Mouse (Mus musculus): ENCODE measurements at regions not wholly inside any gene's neighbourhood (a gene's known extent, or its start where the extent isn't known, plus 50 kb on each side); places are given as distances from the start of the nearest gene placed in this dataset. TPM values are rescaled to one million over a fixed set of nuclear protein-coding genes. Genes with fewer than 3 reads are reported as not detected.

GRCm38 (mm10) chr8:44529696-44530095 is 405.6 kb upstream of the Fat1 start:
- Histone ChIP-seq H3K27me3 (replicated peaks) (no peaks in the 10 kb centered on the region), H3K4me1 (no peaks in the 10 kb centered on the region), H3K36me3 (no peaks in the 10 kb centered on the region), H3K4me2 (no peak overlapping the region), H3K4me3 (replicated peaks) (no peak overlapping the region), H3K9me3 (no peaks in the 10 kb centered on the region), H3K9ac (no peak overlapping the region), H3K27ac (no peak overlapping the region)
- 67% methylated on average over 1 of the region's 1 CpGs for WGBS
- no peak for ATAC-seq (ENCODE audit: insufficient read depth, low FRiP score, low read depth)

GRCm38 (mm10) chr8:44548885-44549284 is 386.4 kb upstream of the Fat1 start:
- Histone ChIP-seq H3K4me1 (no peaks in the 10 kb centered on the region), H3K27ac (no peak overlapping the region), H3K4me3 (replicated peaks) (no peak overlapping the region), H3K4me2 (no peak overlapping the region), H3K27me3 (replicated peaks) (no peaks in the 10 kb centered on the region), H3K36me3 (no peaks in the 10 kb centered on the region), H3K9me3 (no peaks in the 10 kb centered on the region), H3K9ac (no peak overlapping the region)
- ATAC-seq (ENCODE audit: insufficient read depth, low FRiP score, low read depth) = no peak
- 58% methylated on average over 3 of the region's 3 CpGs for WGBS

GRCm38 (mm10) chr8:44559161-44559560 is 376.1 kb upstream of the Fat1 start:
- no peaks in the 10 kb centered on the region for H3K27me3 ChIP-seq (replicated peaks)
- no peaks in the 10 kb centered on the region for H3K9me3 ChIP-seq
- no peak overlapping the region for H3K4me2 ChIP-seq
- H3K9ac ChIP-seq = no peak overlapping the region
- no peaks in the 10 kb centered on the region for H3K36me3 ChIP-seq
- H3K4me3 ChIP-seq (replicated peaks) = no peak overlapping the region
- H3K4me1 ChIP-seq = no peaks in the 10 kb centered on the region
- H3K27ac ChIP-seq = no peak overlapping the region
- 86% methylated on average over 9 of the region's 9 CpGs for WGBS
- no peak for ATAC-seq (ENCODE audit: insufficient read depth, low FRiP score, low read depth)

- H3K4me1 ChIP-seq = no peaks in the 10 kb centered on the region
- H3K4me3 ChIP-seq (replicated peaks) = no peak overlapping the region
- no peak overlapping the region for H3K27ac ChIP-seq
- ATAC-seq (ENCODE audit: insufficient read depth, low FRiP score, low read depth) = no peak
- H3K4me2 ChIP-seq = no peak overlapping the region
- no peaks in the 10 kb centered on the region for H3K27me3 ChIP-seq (replicated peaks)
- 88% methylated on average over 5 of the region's 5 CpGs for WGBS
- no peaks in the 10 kb centered on the region for H3K36me3 ChIP-seq
- no peak overlapping the region for H3K9ac ChIP-seq
- no peaks in the 10 kb centered on the region for H3K9me3 ChIP-seq
Measured at GRCm38 (mm10) chr8:44576314-44576858, 358.9 kb upstream of the Fat1 start.

GRCm38 (mm10) chr8:44576993-44577392 is 358.3 kb upstream of the Fat1 start:
- Histone ChIP-seq H3K27me3 (replicated peaks) (no peaks in the 10 kb centered on the region), H3K36me3 (no peaks in the 10 kb centered on the region), H3K4me2 (no peak overlapping the region), H3K9me3 (no peaks in the 10 kb centered on the region), H3K9ac (no peak overlapping the region), H3K27ac (no peak overlapping the region), H3K4me1 (no peaks in the 10 kb centered on the region), H3K4me3 (replicated peaks) (no peak overlapping the region)
- ATAC-seq (ENCODE audit: insufficient read depth, low FRiP score, low read depth) = no peak
- 65% methylated on average over 5 of the region's 5 CpGs for WGBS

Small RNA genes in the stretch of these regions (microRNA-seq; reads per million reads assigned to microRNA genes)
- not detected for gene Gm26241

Measured in stomach, embryonic 15.5 days (tissue).